Mouse (Mus musculus) left cerebral cortex, postnatal 14 days (tissue): Measurements from ENCODE around the gene Tjap1. TPM values are rescaled to one million over a fixed set of nuclear protein-coding genes. Genes with fewer than 3 reads are reported as not detected.
A peak's percentile ranks its signal among the peaks of the same experiment; 100 is the strongest.

Experiments
- DNase-seq, 2 experiments: peaks; one replicate each; pipeline ENCODE4 v3.0.0; 2021 to 2022; ENCODE audit warnings: low spot score in 2 of 2, mixed read lengths in 1 of 2
- intact Hi-C: fragments of 180-260 bp; cut with DNase I; formaldehyde crosslinking; loops from one replicate; pipeline ENCODE4 v1.15.1; 2025
- total RNA-seq, 2 experiments: library from RNA; stranded (reverse); gene quantifications; 2 replicates each; pipeline ENCODE4 v1.2.3; 2021

The Tjap1 gene
- total RNA-seq, 2 experiments from 2014 or later = 39.1 to 44.9 TPM

DNA sequence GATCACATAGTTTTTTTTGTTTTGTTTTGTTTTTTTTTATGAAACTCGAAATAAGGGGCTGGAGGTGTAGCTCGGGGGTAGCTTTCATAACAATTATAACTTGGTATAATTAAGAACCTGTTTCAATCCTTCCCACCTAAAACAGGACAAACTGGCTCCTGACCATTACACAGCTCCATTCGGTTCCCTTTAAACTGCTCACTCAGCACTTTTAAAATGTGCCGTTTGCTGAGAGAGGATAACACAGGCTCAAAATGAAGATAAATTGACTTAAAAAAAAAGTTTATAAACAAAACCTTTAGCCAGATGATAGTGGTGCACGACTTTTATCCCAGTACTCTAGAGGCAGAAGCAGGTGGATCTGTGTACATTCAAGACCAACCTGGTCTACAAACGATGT is 2.6 kb upstream of the Tjap1 start:
- DNase-seq = no peak
- intact Hi-C loops = no loop called here

DNA sequence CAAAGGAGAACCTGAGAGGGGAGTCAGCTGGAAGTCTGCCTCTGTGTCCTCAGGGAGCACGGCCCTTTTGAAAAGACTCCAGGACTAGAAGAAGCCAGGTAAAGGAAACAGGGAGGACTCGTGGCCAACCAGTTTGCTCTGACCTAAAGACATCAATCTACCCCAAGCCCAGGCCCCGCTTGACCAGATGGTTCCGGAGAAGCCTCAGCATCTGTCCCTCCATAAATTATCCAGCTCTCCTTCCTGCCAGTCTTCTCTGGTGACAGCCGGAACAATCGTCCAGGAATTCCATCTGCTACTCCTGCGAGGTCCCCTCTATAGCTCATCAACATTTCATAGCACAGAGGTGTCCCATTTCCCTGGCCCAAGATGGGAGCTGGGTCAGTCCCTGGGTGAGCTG is 1.8 kb upstream of the Tjap1 start:
- DNase-seq = no peak
- intact Hi-C loops = no loop called here

DNA sequence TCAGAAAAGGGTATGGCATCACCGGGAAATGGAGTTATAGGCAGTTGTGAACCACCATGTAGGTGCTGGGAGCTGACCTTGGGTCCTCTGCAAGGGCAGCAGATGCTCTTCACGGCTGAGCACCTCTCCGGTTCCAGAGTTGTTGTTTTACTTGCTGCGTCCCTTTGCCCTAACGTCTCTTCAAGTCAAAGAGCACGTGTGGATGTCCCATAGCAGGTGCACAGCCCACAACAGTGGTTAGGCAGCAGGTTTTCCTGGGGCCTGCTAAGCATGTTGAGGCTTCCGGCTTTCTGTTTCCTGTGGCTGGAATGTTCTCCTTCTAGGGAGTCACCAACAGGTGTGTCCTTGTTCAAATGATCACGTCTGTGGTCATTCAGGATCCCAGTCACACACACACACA is 1.1 kb upstream of the Tjap1 start:
- intact Hi-C loops = no loop called here
- no peak for DNase-seq

DNA sequence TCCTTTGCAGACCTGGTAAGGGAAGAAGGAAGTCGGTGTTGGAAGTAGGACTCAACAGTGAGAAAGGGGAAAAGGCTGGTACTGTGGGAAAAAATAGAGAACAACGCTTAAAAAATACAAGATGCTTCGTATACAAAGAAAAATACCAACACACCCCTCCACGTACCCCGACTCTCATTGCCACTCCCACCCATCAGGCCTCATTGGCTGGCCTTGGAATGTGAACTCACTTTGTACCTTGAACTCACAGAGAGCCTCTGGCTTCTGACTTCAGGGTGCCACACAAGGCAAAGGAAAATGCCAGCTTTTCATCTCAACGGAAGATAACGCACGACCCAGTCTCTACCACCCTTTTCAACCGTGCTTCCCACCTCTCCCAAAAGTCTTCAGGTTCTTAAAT is 314 bp upstream of the Tjap1 start:
- DNase-seq = no peak
- intact Hi-C loops = no loop called here

DNA sequence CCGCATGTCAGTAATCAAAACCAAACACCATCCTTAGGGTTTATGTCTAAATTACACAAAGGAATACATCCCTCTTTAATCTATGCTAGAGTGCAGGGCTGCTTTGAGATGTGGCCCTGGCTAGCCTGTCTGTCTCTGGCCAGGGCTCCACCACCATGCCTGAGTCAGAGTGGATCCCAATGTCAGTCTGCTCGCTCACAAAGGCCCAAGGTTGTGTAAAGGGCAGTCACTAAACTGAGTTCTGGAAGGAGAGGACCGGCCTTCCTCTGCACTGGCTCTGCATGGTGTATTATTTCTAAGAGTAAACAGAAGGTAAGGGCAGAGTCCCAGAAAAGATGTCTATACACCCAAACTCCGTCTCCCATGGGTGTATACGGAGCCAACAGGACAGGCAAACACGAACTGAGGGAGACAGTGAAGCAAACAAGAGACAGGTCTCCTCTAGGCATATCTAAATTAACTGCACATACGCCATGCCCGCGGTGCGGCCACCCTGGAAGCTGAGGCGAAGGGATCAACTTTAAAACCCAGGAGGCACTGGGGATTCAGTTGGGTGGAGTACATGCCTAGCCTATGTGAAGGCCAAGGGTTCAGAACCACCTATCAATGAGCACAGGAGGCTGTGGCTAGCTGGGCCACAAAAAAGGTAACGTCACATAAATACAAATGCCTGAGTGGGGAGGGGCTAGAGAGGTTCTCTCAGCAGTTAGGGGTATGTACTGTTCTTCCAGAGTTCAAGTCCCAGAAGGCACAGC is 4.6 kb downstream of the Tjap1 start:
- intact Hi-C loops = no loop called here
- no peak for DNase-seq

DNA sequence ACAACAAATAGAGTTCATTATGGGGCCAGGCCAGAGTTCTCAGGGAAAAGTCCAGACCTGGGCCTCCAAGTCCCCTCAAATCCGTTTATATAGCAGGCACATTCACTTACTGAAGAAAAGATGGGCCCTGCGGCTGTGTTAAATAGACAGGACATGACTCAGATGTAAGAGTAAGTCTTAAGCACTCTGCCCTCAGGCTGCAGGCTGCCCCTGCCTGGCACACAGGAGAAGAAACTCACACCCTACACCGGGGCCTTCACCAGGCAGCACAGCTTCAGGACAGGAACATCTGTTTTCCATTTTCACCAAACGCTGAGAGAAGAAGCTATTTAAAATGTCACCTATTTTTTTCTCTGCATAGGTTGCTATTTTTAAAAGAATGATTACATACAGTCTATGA is 5.2 kb downstream of the Tjap1 start:
- intact Hi-C loops = no loop called here
- DNase-seq = no peak

DNA sequence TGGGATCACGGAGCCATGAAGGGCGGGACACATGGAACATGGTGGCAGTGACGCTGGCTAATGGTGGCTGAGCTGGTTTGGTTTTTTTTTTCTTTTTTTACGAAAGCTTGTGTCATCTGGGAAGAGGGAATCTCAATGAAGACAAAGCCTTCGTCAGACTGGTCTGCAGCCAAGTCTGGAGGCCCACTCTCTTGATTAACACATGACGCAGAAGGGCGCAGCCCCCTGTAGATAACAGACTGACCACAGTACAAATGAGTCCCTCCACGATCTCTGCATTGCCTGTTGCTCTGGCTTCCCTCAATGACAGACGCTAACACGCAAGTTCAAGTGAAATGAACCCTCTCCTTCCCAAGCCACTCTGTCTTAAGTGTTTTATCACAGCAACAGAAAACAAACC is 7.3 kb downstream of the Tjap1 start:
- no peak for DNase-seq
- intact Hi-C loops = no loop called here

DNA sequence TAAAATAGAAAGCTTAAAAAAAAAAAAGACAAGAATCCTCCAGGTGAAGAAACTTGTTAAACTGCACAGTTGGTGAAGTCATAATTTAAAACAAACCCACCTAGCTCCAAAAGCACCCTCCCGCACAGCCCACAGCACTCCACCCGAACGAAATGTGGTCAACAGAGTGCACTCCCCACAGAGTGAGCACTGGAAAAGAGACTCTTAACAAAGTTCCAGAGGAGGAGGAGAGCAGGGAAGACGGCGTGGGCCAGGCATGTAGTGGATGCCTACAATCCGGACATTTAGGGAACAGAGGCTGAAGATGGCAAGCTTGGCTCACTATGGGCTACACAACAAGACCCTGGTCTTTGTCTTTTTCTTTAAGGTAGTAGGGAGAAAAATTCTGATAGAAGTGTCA is 7.8 kb downstream of the Tjap1 start:
- intact Hi-C loops = no loop called here

DNA sequence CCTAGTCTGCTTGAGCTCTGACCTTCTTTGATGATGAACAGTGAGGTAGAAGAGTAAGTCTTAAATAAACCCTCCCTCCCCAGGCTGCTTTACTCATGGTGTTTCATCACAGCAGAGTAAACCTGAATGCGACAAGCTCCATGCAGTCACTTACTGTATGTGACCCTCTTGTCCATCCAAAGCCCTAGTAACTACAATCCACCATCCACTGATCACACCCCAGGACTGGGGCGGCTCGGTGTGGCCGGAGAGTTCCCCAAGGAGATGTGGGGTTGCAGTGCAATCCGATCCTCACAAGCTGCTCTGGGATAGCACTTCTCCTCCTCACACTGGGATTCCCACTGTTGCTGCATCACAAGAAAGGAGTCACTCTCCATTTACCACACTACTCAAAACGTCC is 8.4 kb downstream of the Tjap1 start:
- intact Hi-C loops = no loop called here
- DNase-seq = no peak

More for the DNA sequence above, 7.8 kb downstream of the Tjap1 start:
- DNase-seq = no peak

DNA sequence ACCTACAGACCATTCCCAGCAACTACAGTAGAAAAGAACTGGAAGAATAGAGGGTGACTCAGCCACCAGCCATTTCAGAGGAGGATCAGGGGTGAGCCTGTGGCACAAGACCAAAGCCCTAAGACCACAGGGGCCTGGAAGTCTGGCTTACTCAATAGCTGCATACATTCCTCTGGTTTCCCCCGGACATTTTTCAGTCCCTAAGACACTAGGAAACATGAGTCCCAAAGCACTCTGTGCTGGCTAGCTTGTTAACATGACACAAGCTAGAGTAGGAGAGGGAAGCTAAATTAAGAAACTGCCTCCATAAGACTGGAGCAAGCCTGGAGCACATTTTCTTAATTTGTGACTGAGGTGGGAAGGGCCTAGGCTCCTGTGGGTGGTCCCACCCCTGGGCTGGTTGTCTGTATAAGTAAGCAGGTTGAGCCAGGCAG is 9.0 kb downstream of the Tjap1 start:
- no peak for DNase-seq
- intact Hi-C loops = no loop called here

DNA sequence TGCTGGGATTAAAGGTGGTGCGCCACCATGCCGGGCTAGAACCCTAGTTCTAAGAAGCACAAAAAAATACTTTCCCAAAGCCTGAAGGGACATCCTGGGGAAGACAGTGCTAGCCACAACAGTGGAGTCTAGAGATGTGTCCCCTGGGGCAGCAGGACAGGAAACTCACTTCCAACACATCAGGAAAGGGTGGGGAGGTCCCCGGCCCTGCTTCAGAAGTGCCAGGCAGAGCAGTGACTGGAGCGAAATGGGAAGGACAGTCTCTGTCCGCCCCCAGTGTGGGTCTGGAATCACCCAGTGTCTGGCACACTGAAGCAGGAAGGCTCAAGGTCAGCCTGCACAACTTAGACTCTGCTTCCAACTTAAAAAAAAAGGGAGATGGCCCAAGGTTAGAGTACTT is 10.2 kb downstream of the Tjap1 start:
- intact Hi-C loops = no loop called here
- no peak for DNase-seq

DNA sequence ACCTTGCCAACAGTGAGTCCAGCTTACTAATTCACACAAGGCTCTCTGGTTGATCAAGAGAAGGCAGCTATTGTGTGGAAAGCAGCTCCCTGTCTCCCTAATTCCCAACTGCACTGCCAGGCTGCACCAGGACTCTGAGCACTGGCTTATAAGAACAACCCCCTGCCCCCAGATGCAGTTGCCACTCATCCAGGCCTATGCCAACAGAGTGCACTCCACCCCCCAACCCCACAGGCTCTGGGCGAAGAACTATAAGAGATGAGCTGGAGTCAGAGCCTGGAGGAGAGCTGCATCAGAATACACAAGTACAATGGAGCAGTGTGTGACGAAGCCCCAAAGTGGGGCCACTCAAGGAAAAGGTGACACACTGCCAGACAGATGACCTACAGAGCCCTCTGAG is 10.8 kb downstream of the Tjap1 start:
- DNase-seq = no peak
- intact Hi-C loops = no loop called here

DNA sequence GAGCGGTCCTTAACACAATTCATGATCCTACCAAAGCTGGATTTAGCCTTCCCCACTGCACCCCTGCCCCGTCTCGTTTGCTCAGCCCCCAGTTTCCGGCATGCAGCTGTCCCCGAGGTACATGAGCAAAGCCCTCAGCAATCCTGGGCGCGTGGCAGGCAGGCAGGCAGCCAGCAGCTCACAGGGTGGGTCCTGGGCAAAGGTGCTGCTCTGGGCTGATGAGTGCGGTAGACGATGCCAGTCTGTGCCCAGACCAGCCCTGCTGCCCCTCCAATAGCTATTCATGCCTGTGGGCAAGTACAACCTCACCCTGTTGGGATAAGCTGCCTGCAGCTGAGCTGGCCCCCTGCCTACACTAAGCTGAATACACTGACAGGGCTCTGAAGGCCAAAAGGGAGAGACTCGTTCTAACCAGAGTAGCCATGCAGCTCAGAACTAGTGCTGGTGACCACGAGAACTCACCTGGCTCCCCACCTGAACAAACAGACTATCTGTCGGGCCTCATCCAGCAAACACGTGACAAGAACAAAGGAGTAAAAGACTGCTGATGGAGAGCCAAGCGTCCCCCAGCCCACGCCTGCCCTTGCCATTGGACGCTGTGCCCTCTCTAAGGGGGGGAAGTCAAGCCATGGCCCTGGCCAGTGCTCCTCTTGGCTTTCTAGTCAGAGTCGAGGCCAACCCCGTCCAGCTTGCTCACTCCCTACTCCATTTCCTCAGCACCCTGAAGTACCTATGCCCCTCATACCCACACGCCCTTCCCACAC is 12.9 kb downstream of the Tjap1 start:
- intact Hi-C loops = loop anchor here (5.0 kb wide), 1 partner anchor 117 kb away; no protein-coding TSS in a partner anchor
- DNase-seq = no peak

DNA sequence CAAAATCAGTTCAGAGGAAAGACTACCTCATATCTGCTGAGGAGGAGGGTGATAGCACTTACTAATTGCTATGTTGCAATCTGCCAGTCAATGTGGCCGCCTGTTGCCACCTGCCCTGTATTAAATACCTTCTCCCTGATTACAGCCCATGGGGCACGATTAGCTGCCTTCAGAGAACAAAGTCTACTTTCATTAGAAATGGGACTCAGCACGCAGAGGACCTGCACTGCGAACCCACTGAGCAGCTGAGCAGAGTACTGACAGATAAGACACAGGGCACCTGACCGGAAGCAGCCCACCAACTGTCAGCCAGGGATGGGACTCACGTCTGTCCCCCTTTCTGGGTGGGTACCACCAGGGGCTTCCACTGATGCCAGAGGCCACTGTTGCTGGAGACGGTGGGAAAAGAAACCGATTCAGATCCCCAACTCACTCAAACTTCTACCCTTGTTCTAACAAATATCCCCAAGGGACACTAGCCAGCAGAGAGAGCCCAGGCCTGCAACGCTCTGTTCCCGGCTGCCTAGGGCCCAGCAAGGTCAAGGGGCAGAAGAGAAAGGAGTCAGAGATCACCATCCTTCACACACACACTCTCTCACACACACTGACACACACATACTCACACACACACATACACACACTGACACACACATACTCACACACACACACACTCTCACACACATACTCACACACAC is 14.7 kb downstream of the Tjap1 start:
- intact Hi-C loops = loop anchor here (5.0 kb wide), 1 partner anchor 119 kb away; no protein-coding TSS in a partner anchor
- no peak for DNase-seq

DNA sequence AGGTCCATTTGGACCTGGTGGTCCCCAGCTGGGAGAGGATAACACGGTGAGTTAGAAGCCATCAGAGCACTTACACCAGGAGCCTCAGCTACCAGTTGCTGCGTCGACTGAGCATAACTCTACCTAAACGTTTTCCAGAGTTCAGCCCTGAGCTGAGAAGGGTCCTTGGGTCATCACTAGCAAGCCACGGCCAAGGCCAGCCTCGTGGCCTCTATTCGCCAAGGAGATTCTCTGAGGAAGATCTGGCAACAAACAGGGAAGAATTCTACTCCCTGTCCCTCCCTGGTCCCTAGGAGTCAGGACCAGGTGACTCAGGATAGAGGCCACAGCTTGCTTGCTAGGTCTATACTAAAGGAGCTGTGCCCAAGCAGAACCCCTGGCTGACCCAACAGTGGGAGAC is 15.3 kb downstream of the Tjap1 start:
- intact Hi-C loops = loop anchor here (2.0 to 5.0 kb wide), 2 partner anchors 31 to 120 kb away; no protein-coding TSS in a partner anchor
- DNase-seq = no peak

DNA sequence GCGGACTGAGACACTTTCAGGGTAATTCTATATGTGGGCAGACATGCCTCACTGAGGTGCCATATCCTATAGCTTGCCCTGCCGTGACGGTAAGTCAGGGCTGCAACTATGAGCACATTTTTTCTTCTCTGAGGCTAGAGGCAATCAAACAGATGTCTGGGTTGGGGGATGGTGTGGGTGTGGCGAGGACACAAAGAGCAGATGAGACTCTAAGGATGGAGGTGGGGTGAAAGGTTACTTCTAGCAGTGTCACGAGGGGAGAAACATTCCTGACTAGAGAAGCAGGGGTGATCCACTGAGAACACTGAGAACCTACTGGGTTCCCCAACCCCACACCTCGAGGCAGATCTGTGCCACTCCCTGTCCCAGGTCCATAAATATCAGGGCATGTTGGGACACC is 15.8 kb downstream of the Tjap1 start:
- DNase-seq = no peak
- intact Hi-C loops = loop anchor here (2.0 to 5.0 kb wide), 2 partner anchors 32 to 120 kb away; no protein-coding TSS in a partner anchor

DNA sequence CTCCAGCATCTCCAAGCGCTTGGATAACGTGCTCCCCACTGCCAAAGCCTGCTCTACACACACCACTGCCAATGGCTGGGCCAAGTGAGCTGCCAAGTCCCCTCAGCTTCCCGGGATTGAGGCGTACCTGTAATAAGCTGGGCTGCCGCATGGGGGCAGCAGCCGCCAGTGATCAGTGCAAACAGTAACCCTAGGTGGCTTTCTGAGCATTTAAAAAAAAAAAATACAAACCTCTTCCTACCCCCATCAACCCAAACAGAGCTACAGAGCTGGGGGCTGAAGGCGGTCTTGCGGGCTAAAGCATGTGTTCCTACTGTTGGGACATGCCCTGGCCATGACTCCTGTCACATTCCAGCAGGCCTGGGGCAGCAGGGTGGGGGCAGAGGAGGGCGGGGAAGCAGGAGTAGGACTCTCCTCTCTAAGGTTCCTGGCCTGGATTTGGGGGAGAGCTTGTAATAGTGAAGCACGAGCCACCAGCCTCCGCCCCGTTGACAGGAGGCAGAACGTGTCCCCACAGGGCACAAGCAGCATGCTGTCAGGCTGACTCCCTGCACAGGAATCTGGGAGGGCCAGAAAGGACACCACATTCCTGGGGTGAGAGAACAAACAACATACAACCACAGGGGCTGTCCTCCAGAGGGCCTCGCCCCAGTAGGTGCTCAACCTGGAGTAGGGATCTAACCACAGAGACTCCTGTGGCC is 16.8 kb downstream of the Tjap1 start:
- intact Hi-C loops = loop anchor here (2.0 to 5.0 kb wide), 2 partner anchors 33 to 121 kb away; no protein-coding TSS in a partner anchor
- DNase-seq = peak; percentile 88 to 89

DNA sequence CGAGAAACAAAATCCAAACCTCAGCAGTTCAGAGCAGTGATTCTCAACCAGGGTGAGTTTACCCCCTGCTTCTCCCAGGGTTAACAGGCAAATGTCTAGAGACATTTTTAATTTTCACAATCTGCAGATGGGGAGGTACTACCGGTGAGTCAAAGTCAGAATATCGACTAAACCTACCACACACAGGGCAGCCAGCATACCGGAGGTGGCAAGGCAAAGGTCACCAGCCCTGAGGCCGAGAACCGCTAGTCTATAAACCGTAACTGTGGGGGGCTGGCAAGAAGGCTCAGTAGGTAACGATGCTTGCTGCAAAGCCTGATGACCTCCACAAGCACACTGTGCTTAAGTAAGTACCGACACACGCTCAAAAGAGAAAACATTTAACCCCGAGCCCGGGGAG is 17.3 kb downstream of the Tjap1 start:
- intact Hi-C loops = loop anchor here (5.0 kb wide), 1 partner anchor 122 kb away; no protein-coding TSS in a partner anchor
- DNase-seq = no peak

DNA sequence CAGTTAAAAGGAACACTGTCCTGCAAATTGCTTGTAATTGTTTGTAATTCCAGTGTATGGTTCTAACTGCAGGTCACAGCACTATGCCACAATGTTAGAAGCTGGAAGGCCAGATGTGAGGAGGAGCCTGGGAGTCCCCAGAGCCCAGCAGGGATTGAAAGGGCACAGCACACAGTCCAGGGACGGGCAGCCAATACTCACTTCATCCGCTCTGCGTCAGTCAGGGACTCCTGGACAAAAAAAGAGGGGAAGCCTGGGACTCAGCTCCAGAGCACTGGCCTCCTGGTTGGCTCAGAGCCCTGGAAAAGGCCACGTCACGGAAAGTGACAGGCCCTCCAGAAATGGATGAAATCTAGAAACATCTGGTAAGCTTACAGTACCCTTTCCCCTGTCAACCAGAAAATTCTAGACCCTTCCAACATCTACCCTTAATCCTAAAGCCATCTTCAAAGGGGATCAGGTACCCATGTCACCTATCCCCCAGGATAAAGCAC is 20.6 kb downstream of the Tjap1 start:
- no peak for DNase-seq
- intact Hi-C loops = no loop called here
